In the genomic region with DNA sequence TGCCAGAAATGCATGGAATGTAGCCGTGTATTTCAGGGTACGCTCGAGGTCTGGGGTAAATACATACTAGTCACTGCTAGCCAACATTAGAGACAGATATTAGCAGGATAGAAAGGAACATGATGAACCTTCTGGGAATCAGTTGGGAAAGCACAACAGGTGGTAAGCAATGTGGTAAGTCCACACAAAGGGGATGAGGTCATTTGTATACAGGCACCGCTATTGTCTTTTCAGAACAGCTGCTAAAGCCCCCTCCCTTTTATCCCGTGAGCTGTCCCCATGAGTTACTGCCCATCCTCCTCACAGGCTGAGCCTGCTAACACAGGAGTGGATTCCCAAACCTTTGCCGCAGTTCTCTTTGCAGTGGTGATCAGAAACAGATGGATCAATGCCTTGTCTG, we compare ENCODE assay signal across 12 mouse cellular contexts.
DNase-seq lines count a peak whose midpoint lies in the region; ATAC-seq and TF ChIP-seq lines count a peak whose summit lies in the region.
"Had no signal": no experiment of that assay in that cellular context is flagged by ENCODE, and none has a peak within 500 bp of the region (broad histone marks: within the 10 kb centered on the region; RNA-seq: fewer than 3 reads in every experiment).

No protein-coding gene starts in this region.

- TF ChIP-seq POLR2A in lung, adult 2 months (IDR thresholded peaks at IDR 0.05; ENCODE audit: borderline replicate concordance, extremely low read depth, low read depth, low read length): no peak
- TF ChIP-seq POLR2A in limb, embryonic 14.5 days (IDR thresholded peaks at IDR 0.05; ENCODE audit: borderline replicate concordance, extremely low read depth, insufficient read depth, insufficient read length): no peak

- H3K4me3 ChIP-seq in lung, embryonic 14.5 days (ENCODE audit: low read depth, low read length): no peak overlapping the region
- no peak overlapping the region for H3K4me3 ChIP-seq in lung, adult 2 months (replicated peaks; ENCODE audit: extremely low read depth, low read depth, low read length)
- H3K4me3 ChIP-seq in limb, embryonic 14.5 days (replicated peaks; ENCODE audit: low read length): no peak overlapping the region

- no peak overlapping the region for H3K9ac ChIP-seq in lung, embryonic 14.5 days
- no peak overlapping the region for H3K9ac ChIP-seq in limb, embryonic 14.5 days (ENCODE audit: low read depth, low read length, severe bottlenecking)

- H3K4me1 ChIP-seq in lung, embryonic 14.5 days (ENCODE audit: insufficient read depth): peaks cover 8% of the 10 kb centered on the region
- no peaks in the 10 kb centered on the region for H3K4me1 ChIP-seq in lung, adult 2 months (ENCODE audit: control insufficient read depth, insufficient read depth, low read length)
- H3K4me1 ChIP-seq in limb, embryonic 14.5 days (ENCODE audit: control insufficient read depth, insufficient read depth, low read length): peaks cover 22% of the 10 kb centered on the region

- H3K9me3 ChIP-seq in lung, embryonic 14.5 days (ENCODE audit: low read depth, low read length): no peaks in the 10 kb centered on the region
- no peaks in the 10 kb centered on the region for H3K9me3 ChIP-seq in limb, embryonic 14.5 days (ENCODE audit: control insufficient read depth, low read length)

- peak; percentile 24 for DNase-seq in lung, embryonic 14.5 days
- DNase-seq in lung, adult 2 months: no peak
- DNase-seq in embryo, embryonic 11 days: peak; percentile 70
- DNase-seq in limb, embryonic 14.5 days (ENCODE audit: low spot score): peak; percentile 60
- DNase-seq in retina, embryonic 14.5 days (ENCODE audit: low spot score): peak; percentile 87
- no peak for DNase-seq in yolk sac, embryonic 10.5 days (ENCODE audit: low spot score)
- DNase-seq in urinary bladder, adult 18-20 months (ENCODE audit: low spot score in 2 of 2): no peak
- no peak for DNase-seq in cerebellum, postnatal 14 days
- DNase-seq: cerebellum, adult 11-12 months; gastrocnemius, postnatal 14 days; heart, postnatal 14 days had no signal

- ATAC-seq in lung, embryonic 14.5 days (ENCODE audit: insufficient read depth): no peak
- ATAC-seq in limb, embryonic 14.5 days (ENCODE audit: low FRiP score, low read depth): peak; percentile 83

- no peak overlapping the region for H3K4me2 ChIP-seq in lung, embryonic 14.5 days
- no peak overlapping the region for H3K4me2 ChIP-seq in limb, embryonic 14.5 days (replicated peaks; ENCODE audit: low read depth, low read length, severe bottlenecking)

- no peak for TF ChIP-seq CTCF in lung, embryonic 14.5 days (IDR thresholded peaks at IDR 0.05; ENCODE audit: low read depth)
- TF ChIP-seq CTCF in lung, adult 2 months (IDR thresholded peaks at IDR 0.05; ENCODE audit: insufficient read depth, low read length): no peak

- no peaks in the 10 kb centered on the region for H3K27me3 ChIP-seq in lung, embryonic 14.5 days (ENCODE audit: insufficient read depth, low read length)
- no peaks in the 10 kb centered on the region for H3K27me3 ChIP-seq in limb, embryonic 14.5 days (ENCODE audit: control insufficient read depth, insufficient read depth, low read length)
- H3K27me3 ChIP-seq: CH12.LX had no signal

- no peak overlapping the region for H3K27ac ChIP-seq in lung, embryonic 14.5 days (ENCODE audit: low read depth)
- H3K27ac ChIP-seq in limb, embryonic 14.5 days (replicated peaks; ENCODE audit: low read depth, low read length): peak overlapping the region; percentile 39; the same call in 1 of the 2 replicates

- WGBS in lung, embryonic 14.5 days: 30% methylated on average over 6 of the region's 6 CpGs
- 39% methylated on average over 6 of the region's 6 CpGs for WGBS in lung, adult 2 months
- 10% methylated on average over 6 of the region's 6 CpGs for WGBS in limb, embryonic 14.5 days

- no peaks in the 10 kb centered on the region for H3K36me3 ChIP-seq in lung, embryonic 14.5 days (ENCODE audit: insufficient read depth)
- H3K36me3 ChIP-seq in limb, embryonic 14.5 days (ENCODE audit: control insufficient read depth, insufficient read depth, low read length): no peaks in the 10 kb centered on the region

Comparison
In these comparisons a context has a peak if more than half of its experiments do, and no peak if none do; other contexts are left out.
1. DNase-seq: peak in lung, embryonic 14.5 days (single experiment), embryo, embryonic 11 days (single experiment), limb, embryonic 14.5 days (single experiment) and retina, embryonic 14.5 days (single experiment); none in lung, adult 2 months (single experiment), yolk sac, embryonic 10.5 days (single experiment), urinary bladder, adult 18-20 months (0 of 2) and cerebellum, postnatal 14 days (0 of 2).